Mouse (Mus musculus) hindbrain, postnatal 0 days (tissue): Measurements from ENCODE around the gene Cd86. TPM values are rescaled to one million over a fixed set of nuclear protein-coding genes. Genes with fewer than 3 reads are reported as not detected.

Experiments used
- ATAC-seq: fragments of 200-750 bp; cut with Nextera tagmentation; 2 replicates; pipeline ENCODE4 v1.8.0; 2017; ENCODE audit warnings: mild to moderate bottlenecking, moderate TSS enrichment, moderate library complexity
- DNase-seq: peaks from one replicate; pipeline ENCODE4 v3.0.0-alpha.2; 2015; ENCODE audit warnings: low spot score
- H3K27ac ChIP-seq: fragments of 300-500 bp; sonication (generic); 2 replicates; pipeline ENCODE4 v1.5.1; 2014; ENCODE audit warnings: mild to moderate bottlenecking
- H3K27me3 ChIP-seq: fragments of 300-500 bp; sonication (generic); 2 replicates; pipeline ENCODE4 v1.6.1; 2014; ENCODE audit warnings: low read length, mixed read lengths; ENCODE audit not compliant: insufficient read depth
- H3K36me3 ChIP-seq: fragments of 300-500 bp; sonication (generic); 2 replicates; pipeline ENCODE4 v1.6.1; 2014; ENCODE audit warnings: low read length, mixed read lengths; ENCODE audit not compliant: insufficient read depth
- H3K4me1 ChIP-seq: fragments of 300-500 bp; sonication (generic); 2 replicates; pipeline ENCODE4 v1.6.1; 2014; ENCODE audit warnings: antibody characterized with exemption, low read length, mixed read lengths; ENCODE audit not compliant: insufficient read depth
- H3K4me2 ChIP-seq: fragments of 300-500 bp; sonication (generic); 2 replicates; pipeline ENCODE4 v1.6.1; 2014; ENCODE audit warnings: low read depth, mild to moderate bottlenecking, low read length, moderate library complexity, mixed read lengths
- H3K4me3 ChIP-seq: fragments of 300-500 bp; sonication (generic); 2 replicates; pipeline ENCODE4 v1.5.1; 2014; ENCODE audit warnings: low read length
- H3K9ac ChIP-seq: fragments of 300-500 bp; sonication (generic); replicated peaks from 2 replicates; pipeline ENCODE4 v1.6.1; 2014; ENCODE audit warnings: mild to moderate bottlenecking, low read length, moderate library complexity, mixed read lengths
- H3K9me3 ChIP-seq: fragments of 300-500 bp; sonication (generic); 2 replicates; pipeline ENCODE4 v1.6.1; 2016; ENCODE audit warnings: low read length, mixed read lengths
- CTCF ChIP-seq: IDR thresholded peaks from 2 replicates; pipeline ENCODE4 v1.5.1; 2016; ENCODE audit warnings: antibody characterized with exemption, control low read depth, low read depth
- WGBS: fragments of 180-500 bp; shearing (Covaris S2); extraction: QIAGEN DNeasy Blood & Tissue Kit; methylation state at CpG from one replicate; pipeline ENCODE4 v1.1.7; 2014; 5-methylcytosine and 5-hydroxymethylcytosine counted together
- polyA plus RNA-seq: library from polyadenylated mRNA; unstranded; fragments of >200 nt; fragmentation: Nextera tagmentation; extraction: Ambion mirVana; gene quantifications from 2 replicates; pipeline ENCODE4 v1.2.1, GENCODE M21; 2015
- total RNA-seq: library from RNA; depleted of rRNA; stranded (reverse); fragments of >200 nt; gene quantifications from 2 replicates; pipeline ENCODE4 v1.2.3, GENCODE M21; 2014

The Cd86 gene
- total and polyA plus RNA-seq, 2 experiments from 2014 or later = 0.58 to 2.1 TPM

DNA sequence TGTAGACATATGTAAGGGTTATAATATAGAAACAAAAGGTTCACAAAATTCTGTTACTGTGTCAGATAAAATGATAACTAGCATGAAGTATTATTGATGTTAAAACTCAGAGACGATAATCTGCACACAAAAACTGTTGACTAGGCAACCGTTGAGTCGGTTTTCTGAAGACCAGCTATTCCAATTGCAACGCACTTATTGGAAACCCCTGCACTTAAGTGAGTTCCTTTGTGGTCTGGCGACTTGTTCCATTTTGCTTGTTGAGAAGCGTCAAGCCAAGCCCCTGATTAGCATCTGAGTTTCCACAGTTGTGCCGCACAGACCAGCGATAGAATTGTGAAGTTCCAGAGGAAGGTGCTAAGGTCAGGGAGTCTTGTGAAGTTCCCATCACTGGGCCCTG is 31.4 kb upstream of the Cd86 start:
- WGBS = 78% methylated on average over 8 of the region's 8 CpGs
- Histone ChIP-seq H3K4me2 (no peak overlapping the region), H3K27me3 (no peaks in the 10 kb centered on the region), H3K36me3 (no peaks in the 10 kb centered on the region), H3K4me1 (peaks cover 6% of the 10 kb centered on the region; the same call in 1 of the 2 replicates), H3K4me3 (no peak overlapping the region), H3K9me3 (no peaks in the 10 kb centered on the region), H3K9ac (no peak overlapping the region), H3K27ac (no peak overlapping the region)
- ATAC-seq (no peak), DNase-seq (no peak)
- no peak for TF ChIP-seq CTCF

DNA sequence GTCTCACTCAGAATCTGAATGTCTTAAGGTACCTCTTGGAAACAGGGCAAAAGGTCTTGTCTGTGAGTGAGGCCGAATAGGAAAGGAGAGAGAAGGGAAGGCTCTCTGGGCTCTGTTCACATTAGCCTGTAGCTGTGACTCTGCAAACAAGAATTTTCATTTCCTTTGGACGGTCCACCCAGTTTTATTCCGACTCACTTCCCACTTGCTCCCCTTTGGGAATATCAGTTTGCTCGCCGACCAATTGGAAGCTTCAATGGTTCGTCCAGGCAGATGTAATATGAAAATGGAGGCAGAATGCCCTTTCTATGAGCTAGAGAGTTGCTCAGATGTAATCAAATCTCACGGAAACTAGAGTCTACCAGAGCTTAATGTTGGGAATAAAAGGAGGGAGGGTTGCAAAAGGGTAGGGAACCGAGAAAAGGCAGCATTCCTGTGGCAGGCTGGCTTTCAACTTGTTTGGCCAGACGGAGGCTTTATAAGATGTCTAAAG is 29.0 kb upstream of the Cd86 start:
- peaks cover 6% of the 10 kb centered on the region; the same call in 1 of the 2 replicates for H3K4me1 ChIP-seq
- WGBS = 63% methylated on average over 9 of the region's 9 CpGs
- H3K27me3 ChIP-seq = no peaks in the 10 kb centered on the region
- ATAC-seq (no peak), DNase-seq (no peak)
- no peak for TF ChIP-seq CTCF
- H3K4me2 ChIP-seq = no peak overlapping the region
- no peak overlapping the region for H3K4me3 ChIP-seq
- no peak overlapping the region for H3K9ac ChIP-seq
- no peaks in the 10 kb centered on the region for H3K9me3 ChIP-seq
- H3K27ac ChIP-seq = no peak overlapping the region
- H3K36me3 ChIP-seq = no peaks in the 10 kb centered on the region

DNA sequence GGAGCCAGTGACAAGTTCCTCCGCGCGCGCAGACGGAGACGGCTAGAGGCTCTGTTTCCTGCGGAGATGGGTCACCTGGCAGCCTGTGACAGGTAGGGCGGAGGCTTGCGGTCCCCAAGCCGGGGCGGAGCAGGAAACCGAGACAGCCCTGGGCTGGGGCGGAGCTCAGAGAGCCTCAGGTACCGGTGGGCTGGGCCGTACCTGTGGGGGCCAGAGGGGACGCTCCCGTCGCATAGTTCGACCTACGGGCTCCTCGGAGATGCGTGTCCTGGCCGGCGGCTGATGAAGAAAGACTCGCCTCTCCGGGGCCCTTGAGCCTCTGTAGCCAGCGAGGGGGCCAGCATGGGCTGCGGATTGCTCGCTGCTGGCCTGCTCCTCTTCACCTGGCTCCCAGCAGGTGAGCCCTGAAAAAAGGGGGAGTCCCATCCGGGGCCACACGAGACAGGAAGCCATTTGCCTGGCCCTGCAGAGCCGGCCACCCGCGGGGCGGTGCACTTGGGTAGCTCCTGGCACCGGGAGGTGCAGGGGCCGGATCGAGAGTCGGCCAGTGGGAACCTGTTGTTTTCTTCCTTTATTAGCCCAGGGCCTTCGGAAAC is 28.0 kb upstream of the Cd86 start, which contains the start of gene Ildr1:
Ildr1 (plus strand) TSS at position 161 of the 596 bp plus-strand sequence.
- no peak for DNase-seq
- peak; percentile 68; the same call in 1 of the 2 replicates for ATAC-seq
- no peak for TF ChIP-seq CTCF
- WGBS = 3% methylated on average over 37 of the region's 40 CpGs
- Histone ChIP-seq H3K4me1 (peaks cover 6% of the 10 kb centered on the region; the same call in 1 of the 2 replicates), H3K27me3 (no peaks in the 10 kb centered on the region), H3K4me3 (peak within 1 kb of the TSS; percentile 49), H3K27ac (no peak within 1 kb of the TSS), H3K36me3 (no peaks in the 10 kb centered on the region), H3K9ac (peak within 1 kb of the TSS; percentile 51), H3K9me3 (no peaks in the 10 kb centered on the region), H3K4me2 (peak within 1 kb of the TSS; percentile 87)

DNA sequence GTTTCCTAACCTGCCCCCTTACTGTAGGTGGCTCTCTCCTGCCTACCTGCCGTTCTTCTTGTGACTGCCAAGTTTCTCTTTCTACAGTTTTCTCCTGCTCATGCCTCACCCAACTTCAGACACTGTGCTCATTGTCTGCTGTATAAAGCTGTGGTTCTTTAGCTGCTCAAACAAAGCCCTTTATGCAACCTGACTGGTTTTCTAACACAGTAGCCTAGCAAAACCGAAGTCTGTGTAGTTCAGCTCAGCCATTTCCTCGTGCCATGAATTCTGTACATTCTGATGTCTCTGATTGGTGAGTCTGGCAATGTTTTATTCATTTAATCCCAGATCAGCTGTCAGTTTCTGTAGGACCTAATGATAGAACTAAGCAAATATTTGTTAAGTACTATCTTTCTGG is 25.6 kb upstream of the Cd86 start:
- H3K4me3 ChIP-seq = no peak overlapping the region
- 63% methylated on average over 3 of the region's 3 CpGs for WGBS
- H3K9me3 ChIP-seq = no peaks in the 10 kb centered on the region
- DNase-seq (no peak), ATAC-seq (no peak)
- H3K4me1 ChIP-seq = peaks cover 6% of the 10 kb centered on the region; the same call in 1 of the 2 replicates
- no peak overlapping the region for H3K9ac ChIP-seq
- TF ChIP-seq CTCF = no peak
- H3K27ac ChIP-seq = no peak overlapping the region
- no peak overlapping the region for H3K4me2 ChIP-seq
- no peaks in the 10 kb centered on the region for H3K27me3 ChIP-seq
- no peaks in the 10 kb centered on the region for H3K36me3 ChIP-seq

DNA sequence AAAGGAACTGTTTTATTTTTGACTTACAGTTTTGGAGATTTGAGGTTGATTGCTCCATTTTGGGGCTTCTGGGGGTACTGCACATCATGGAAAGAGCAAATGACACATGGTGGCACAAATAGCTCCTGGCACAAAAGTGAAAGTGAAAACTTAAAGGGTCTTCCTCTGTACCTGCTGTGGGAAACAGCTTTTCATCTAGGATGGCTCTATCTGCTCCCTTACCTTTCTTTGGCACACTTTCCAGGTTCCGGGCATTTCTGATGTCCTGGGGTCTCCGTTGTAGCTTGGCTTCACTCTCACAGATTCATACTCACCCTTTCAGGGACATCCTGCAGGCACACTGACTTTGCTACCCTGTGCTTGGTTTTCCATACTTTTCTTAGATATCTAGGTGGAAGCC is 22.2 kb upstream of the Cd86 start:
- WGBS = 83% methylated on average over 2 of the region's 2 CpGs
- no peak overlapping the region for H3K9ac ChIP-seq
- H3K27ac ChIP-seq = no peak overlapping the region
- TF ChIP-seq CTCF = no peak
- H3K4me3 ChIP-seq = no peak overlapping the region
- H3K36me3 ChIP-seq = no peaks in the 10 kb centered on the region
- no peak overlapping the region for H3K4me2 ChIP-seq
- no peaks in the 10 kb centered on the region for H3K9me3 ChIP-seq
- ATAC-seq (no peak), DNase-seq (no peak)
- H3K4me1 ChIP-seq = no peaks in the 10 kb centered on the region
- H3K27me3 ChIP-seq = no peaks in the 10 kb centered on the region

DNA sequence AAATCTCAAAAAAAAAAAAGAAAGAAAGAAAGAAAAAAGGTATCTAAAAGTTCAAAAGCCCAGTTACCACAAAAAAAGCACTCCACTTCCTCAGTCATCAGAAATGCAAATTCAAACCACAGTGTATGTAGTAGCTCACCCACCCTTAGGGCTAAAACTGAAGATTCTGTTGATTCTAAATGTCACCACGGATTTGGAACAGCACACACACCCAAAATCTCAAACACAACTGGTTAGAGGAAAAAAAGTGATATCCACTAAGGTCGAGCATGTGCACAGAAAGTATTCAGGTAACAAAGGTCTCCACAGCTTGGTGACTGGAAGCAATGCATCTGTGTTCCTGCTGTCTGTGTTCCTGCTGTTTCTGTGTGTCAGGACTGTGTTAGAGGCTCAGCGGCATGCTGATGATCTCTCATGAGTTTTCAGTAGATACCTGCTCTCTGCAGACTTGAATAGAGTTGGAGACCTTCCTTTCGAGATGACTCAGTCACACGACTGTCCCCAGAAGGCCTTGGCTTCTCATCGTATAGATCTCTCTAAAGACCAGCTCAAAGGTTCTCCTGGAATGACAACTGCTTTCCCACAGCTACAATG is 18.5 kb upstream of the Cd86 start:
- Histone ChIP-seq H3K27me3 (no peaks in the 10 kb centered on the region), H3K27ac (no peak overlapping the region), H3K9me3 (no peaks in the 10 kb centered on the region), H3K36me3 (no peaks in the 10 kb centered on the region), H3K4me3 (no peak overlapping the region), H3K4me2 (no peak overlapping the region), H3K4me1 (no peaks in the 10 kb centered on the region), H3K9ac (no peak overlapping the region)
- WGBS = 76% methylated on average over 6 of the region's 6 CpGs
- ATAC-seq (no peak), DNase-seq (no peak)
- no peak for TF ChIP-seq CTCF

DNA sequence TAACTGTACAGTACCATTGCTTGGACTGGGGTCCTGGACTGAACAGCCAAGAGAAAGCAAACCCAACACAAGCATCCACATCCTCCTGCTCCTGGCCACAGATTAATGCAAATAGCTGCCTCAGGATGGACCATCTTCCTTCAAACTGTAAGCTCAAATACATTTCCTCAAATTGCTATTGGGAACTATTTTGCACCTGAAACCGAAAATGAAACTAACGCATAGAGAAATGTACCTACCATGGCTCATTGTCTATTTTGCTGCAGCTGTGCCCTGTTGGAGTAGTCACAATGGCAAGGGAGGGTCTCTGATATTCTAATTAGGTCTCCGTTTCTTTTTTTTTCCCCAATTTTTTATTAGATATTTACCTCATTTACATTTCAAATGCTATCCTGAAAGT is 15.9 kb upstream of the Cd86 start:
- DNase-seq = no peak
- Histone ChIP-seq H3K9ac (no peak overlapping the region), H3K4me1 (no peaks in the 10 kb centered on the region), H3K9me3 (no peaks in the 10 kb centered on the region), H3K4me2 (no peak overlapping the region), H3K27ac (no peak overlapping the region), H3K36me3 (no peaks in the 10 kb centered on the region), H3K27me3 (no peaks in the 10 kb centered on the region), H3K4me3 (no peak overlapping the region)
- no peak for TF ChIP-seq CTCF
- no peak for ATAC-seq
- WGBS = 91% methylated on average over 3 of the region's 3 CpGs
